Mouse (Mus musculus) induced T-regulatory cell, adult 2 months (primary cell): ENCODE data around the gene Ntm.

Source experiments
- DNase-seq: peaks from one replicate; pipeline ENCODE4 v3.0.0-alpha.2; 2012; ENCODE audit warnings: low read depth

Ntm gene

GRCm38 (mm10) chr9:29407954-29408353 is 555.0 kb downstream of the Ntm start:
- DNase-seq, result no peak

GRCm38 (mm10) chr9:29406973-29407372 is 556.0 kb downstream of the Ntm start:
- no peak for DNase-seq

GRCm38 (mm10) chr9:29406046-29406445 is 556.9 kb downstream of the Ntm start:
- DNase-seq, result no peak

GRCm38 (mm10) chr9:29400151-29400550 is 562.8 kb downstream of the Ntm start:
- no peak for DNase-seq

GRCm38 (mm10) chr9:29396101-29396500 is 566.8 kb downstream of the Ntm start:
- DNase-seq, result no peak

- DNase-seq, result no peak
Observed at GRCm38 (mm10) chr9:29393136-29393535, 569.8 kb downstream of the Ntm start.

GRCm38 (mm10) chr9:29390796-29391517 is 572.0 kb downstream of the Ntm start:
- DNase-seq, result no peak

GRCm38 (mm10) chr9:29389224-29389623 is 573.7 kb downstream of the Ntm start:
- no peak for DNase-seq

- no peak for DNase-seq
Observed at GRCm38 (mm10) chr9:29387136-29387535, 575.8 kb downstream of the Ntm start.

- no peak for DNase-seq
Observed at GRCm38 (mm10) chr9:29377172-29378002, 585.6 kb downstream of the Ntm start.

- DNase-seq, result no peak
Observed at GRCm38 (mm10) chr9:29371341-29371740, 591.6 kb downstream of the Ntm start.

GRCm38 (mm10) chr9:29369621-29370020 is 593.3 kb downstream of the Ntm start:
- DNase-seq, result no peak

- DNase-seq, result no peak
Observed at GRCm38 (mm10) chr9:29368291-29368690, 594.6 kb downstream of the Ntm start.

- DNase-seq, result no peak
Observed at GRCm38 (mm10) chr9:29357796-29358195, 605.1 kb downstream of the Ntm start.

GRCm38 (mm10) chr9:29342303-29342702 is 620.6 kb downstream of the Ntm start:
- no peak for DNase-seq

GRCm38 (mm10) chr9:29341292-29341691 is 621.6 kb downstream of the Ntm start:
- no peak for DNase-seq

- no peak for DNase-seq
Observed at GRCm38 (mm10) chr9:29335671-29336070, 627.3 kb downstream of the Ntm start.

- no peak for DNase-seq
Observed at GRCm38 (mm10) chr9:29332296-29333090, 630.4 kb downstream of the Ntm start.

GRCm38 (mm10) chr9:29330486-29330885 is 632.5 kb downstream of the Ntm start:
- DNase-seq, result no peak

- DNase-seq, result no peak
Observed at GRCm38 (mm10) chr9:29326283-29326682, 636.7 kb downstream of the Ntm start.

GRCm38 (mm10) chr9:29325137-29325536 is 637.8 kb downstream of the Ntm start:
- no peak for DNase-seq

GRCm38 (mm10) chr9:29319197-29319596 is 643.7 kb downstream of the Ntm start:
- no peak for DNase-seq
